Mouse (Mus musculus) megakaryocyte, embryonic 14.5 days (primary cell): ENCODE data around the gene Tspan17.

Experiments used
- FLI1 ChIP-seq: IDR thresholded peaks from 2 replicates; pipeline ENCODE4 v1.6.1; 2012; ENCODE audit warnings: low read length, inconsistent platforms, mixed read lengths
- GATA1 ChIP-seq: IDR thresholded peaks from 3 replicates; pipeline ENCODE4 v1.6.1; 2012; ENCODE audit warnings: mixed read lengths, low read length, inconsistent platforms, borderline replicate concordance

DNA sequence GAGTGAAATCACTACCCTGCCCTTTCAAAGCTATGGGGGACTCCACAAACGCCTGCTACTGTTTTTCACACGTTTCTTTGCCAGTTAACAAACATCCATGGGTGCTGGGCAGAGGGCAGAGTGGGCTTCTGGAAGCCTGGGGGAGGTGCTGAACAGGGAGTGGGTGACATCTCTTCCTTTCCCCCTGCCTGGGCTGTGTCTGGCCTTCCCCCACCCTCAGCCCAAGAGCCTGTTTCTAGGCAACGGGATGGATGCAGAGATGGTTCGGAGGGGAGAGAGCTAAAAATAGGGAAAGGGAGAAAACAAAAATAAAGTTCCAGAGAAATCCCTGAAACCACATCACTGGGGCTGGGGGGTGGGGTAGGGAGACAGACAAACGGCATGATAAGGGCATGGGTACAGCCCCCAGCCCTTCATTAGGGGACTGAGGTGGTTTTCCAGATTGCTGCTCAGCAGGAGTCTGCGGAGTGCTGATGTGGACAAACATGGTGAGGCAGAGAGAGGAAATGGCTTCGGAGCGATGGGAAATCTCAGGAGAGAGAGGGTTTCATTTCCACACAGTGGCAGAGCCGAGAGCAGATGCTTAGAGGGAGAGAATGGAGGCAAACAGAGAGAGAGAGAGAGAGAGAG, 33.9 kb upstream of the Tspan17 start:
- TF ChIP-seq GATA1 (no peak), FLI1 (no peak)
